24 mouse cellular contexts compared by ENCODE assay signal in the genomic region with DNA sequence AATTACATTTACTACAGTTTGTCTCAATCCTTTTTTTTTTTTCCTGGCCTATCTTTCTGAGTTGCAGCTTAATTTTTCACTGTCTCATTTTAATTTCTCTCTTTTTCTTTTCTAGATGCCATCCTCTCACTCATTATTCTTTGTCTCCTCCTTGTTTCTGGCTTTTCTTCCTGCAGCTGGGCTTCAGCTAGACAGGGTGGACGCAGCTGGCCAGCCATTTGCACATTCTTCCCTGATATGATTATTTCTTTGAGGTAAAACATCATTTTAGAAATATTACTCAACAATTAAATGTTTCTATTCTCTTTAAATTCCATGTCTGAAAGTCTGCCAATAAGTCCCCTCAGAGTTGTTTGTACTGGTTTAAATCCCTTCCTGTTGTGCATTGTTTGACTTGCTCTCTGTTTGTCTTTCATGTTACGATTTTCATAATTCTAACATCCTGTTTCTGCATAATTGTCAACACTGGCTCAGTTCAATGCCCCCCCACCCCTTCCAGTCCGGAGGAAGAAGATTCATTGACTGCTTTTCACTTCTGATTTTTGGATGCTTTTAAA.
DNase-seq lines count a peak whose midpoint lies in the region; ATAC-seq and TF ChIP-seq lines count a peak whose summit lies in the region.
"Had no signal": no experiment of that assay in that cellular context is flagged by ENCODE, and none has a peak within 500 bp of the region (broad histone marks: within the 10 kb centered on the region; RNA-seq: fewer than 3 reads in every experiment).

No protein-coding gene starts in this region.

- TF ChIP-seq CTCF in kidney, postnatal 0 days (IDR thresholded peaks at IDR 0.05; ENCODE audit: low read depth), result no peak

- H3K36me3 ChIP-seq in embryonic facial prominence, embryonic 14.5 days (ENCODE audit: control insufficient read depth, insufficient read depth, low read length), result no peaks in the 10 kb centered on the region
- no peaks in the 10 kb centered on the region for H3K36me3 ChIP-seq in embryonic facial prominence, embryonic 10.5 days (replicated peaks)
- H3K36me3 ChIP-seq in kidney, postnatal 0 days (ENCODE audit: insufficient read depth, low read length), result no peaks in the 10 kb centered on the region
- H3K36me3 ChIP-seq in lung, embryonic 15.5 days, result no peaks in the 10 kb centered on the region
- H3K36me3 ChIP-seq: embryonic facial prominence, embryonic 12.5 days; G1E; heart, embryonic 12.5 days; hindbrain, embryonic 12.5 days had no signal

- H3K4me2 ChIP-seq in embryonic facial prominence, embryonic 14.5 days (ENCODE audit: low read depth, low read length), result no peak overlapping the region
- no peak overlapping the region for H3K4me2 ChIP-seq in kidney, postnatal 0 days (ENCODE audit: low read length)
- no peak overlapping the region for H3K4me2 ChIP-seq in lung, embryonic 15.5 days
- H3K4me2 ChIP-seq: embryonic facial prominence, embryonic 12.5 days; heart, embryonic 12.5 days; hindbrain, embryonic 12.5 days had no signal

- no peak for ATAC-seq in embryonic facial prominence, embryonic 14.5 days (ENCODE audit: low read depth)
- ATAC-seq in kidney, postnatal 0 days (replicated peaks; ENCODE audit: low FRiP score, low read depth), result no peak
- ATAC-seq in lung, embryonic 15.5 days (ENCODE audit: borderline replicate concordance, extremely low read depth, low FRiP score, low TSS enrichment), result peak; percentile 39; the same call in 1 of the 2 replicates
- ATAC-seq: CD4-positive, CD25-positive, alpha-beta regulatory T cell, adult 4 months; forebrain, embryonic 16.5 days; hindbrain, embryonic 16.5 days had no signal

- no peaks in the 10 kb centered on the region for H3K4me1 ChIP-seq in embryonic facial prominence, embryonic 14.5 days (ENCODE audit: control insufficient read depth, insufficient read depth, low read length)
- no peaks in the 10 kb centered on the region for H3K4me1 ChIP-seq in embryonic facial prominence, embryonic 10.5 days
- no peaks in the 10 kb centered on the region for H3K4me1 ChIP-seq in kidney, postnatal 0 days (replicated peaks; ENCODE audit: insufficient read depth, low read length)
- H3K4me1 ChIP-seq in lung, embryonic 15.5 days, result no peaks in the 10 kb centered on the region
- H3K4me1 ChIP-seq: embryonic facial prominence, embryonic 12.5 days; heart, embryonic 12.5 days; hindbrain, embryonic 12.5 days had no signal

- no peaks in the 10 kb centered on the region for H3K9me3 ChIP-seq in embryonic facial prominence, embryonic 14.5 days (ENCODE audit: control insufficient read depth, low read length)
- no peaks in the 10 kb centered on the region for H3K9me3 ChIP-seq in embryonic facial prominence, embryonic 10.5 days
- no peaks in the 10 kb centered on the region for H3K9me3 ChIP-seq in kidney, postnatal 0 days (replicated peaks; ENCODE audit: low read length)
- H3K9me3 ChIP-seq in lung, embryonic 15.5 days, result no peaks in the 10 kb centered on the region
- H3K9me3 ChIP-seq: embryonic facial prominence, embryonic 12.5 days; G1E; heart, embryonic 12.5 days; hindbrain, embryonic 12.5 days had no signal

- H3K4me3 ChIP-seq in embryonic facial prominence, embryonic 14.5 days (ENCODE audit: low read depth, low read length), result no peak overlapping the region
- H3K4me3 ChIP-seq in embryonic facial prominence, embryonic 10.5 days, result no peak overlapping the region
- no peak overlapping the region for H3K4me3 ChIP-seq in kidney, postnatal 0 days (replicated peaks; ENCODE audit: low read depth, low read length)
- no peak overlapping the region for H3K4me3 ChIP-seq in lung, embryonic 15.5 days
- H3K4me3 ChIP-seq: embryonic facial prominence, embryonic 12.5 days; heart, adult 2 months; heart, embryonic 12.5 days; hindbrain, embryonic 12.5 days had no signal

- H3K27ac ChIP-seq in embryonic facial prominence, embryonic 14.5 days (replicated peaks; ENCODE audit: low read depth, low read length), result no peak overlapping the region
- H3K27ac ChIP-seq in embryonic facial prominence, embryonic 10.5 days (replicated peaks), result no peak overlapping the region
- no peak overlapping the region for H3K27ac ChIP-seq in kidney, postnatal 0 days
- no peak overlapping the region for H3K27ac ChIP-seq in lung, embryonic 15.5 days
- H3K27ac ChIP-seq: embryonic facial prominence, embryonic 12.5 days; heart, adult 2 months; hindbrain, embryonic 12.5 days had no signal

- peak; percentile 3 for DNase-seq in embryonic facial prominence, embryonic 14.5 days (ENCODE audit: low spot score)
- DNase-seq in embryonic facial prominence, embryonic 10.5 days (ENCODE audit: low spot score), result no peak
- DNase-seq in kidney, postnatal 0 days (ENCODE audit: low spot score), result peak; percentile 56
- no peak for DNase-seq in kidney, adult 9 months
- DNase-seq in lung, postnatal 14 days, result no peak
- peak; percentile 46 for DNase-seq in Muller cell, postnatal 12 days (ENCODE audit: inconsistent ontology term)
- DNase-seq in left cerebral cortex, adult 8-10 months (ENCODE audit: low spot score in 2 of 2), result no peak
- DNase-seq: adrenal gland, postnatal 10 days; B cell, adult 2 months; cerebellum, adult 11 months; cerebellum, adult 8-10 months; cerebellum, postnatal 14 days; embryo, embryonic 11 days; gastrocnemius, postnatal 10 days; heart, adult 2 months; heart, postnatal 4 days had no signal

- H3K27me3 ChIP-seq in embryonic facial prominence, embryonic 14.5 days (replicated peaks; ENCODE audit: control insufficient read depth, insufficient read depth, low read length), result no peaks in the 10 kb centered on the region
- H3K27me3 ChIP-seq in embryonic facial prominence, embryonic 10.5 days (replicated peaks; ENCODE audit: low read depth, poor library complexity, severe bottlenecking), result no peaks in the 10 kb centered on the region
- H3K27me3 ChIP-seq in kidney, postnatal 0 days (ENCODE audit: insufficient read depth, low read length), result no peaks in the 10 kb centered on the region
- H3K27me3 ChIP-seq in lung, embryonic 15.5 days, result no peaks in the 10 kb centered on the region
- H3K27me3 ChIP-seq: embryonic facial prominence, embryonic 12.5 days; heart, embryonic 12.5 days; hindbrain, embryonic 12.5 days had no signal

- H3K9ac ChIP-seq in embryonic facial prominence, embryonic 14.5 days (ENCODE audit: low read depth, low read length), result no peak overlapping the region
- H3K9ac ChIP-seq in kidney, postnatal 0 days (ENCODE audit: low read depth, low read length), result no peak overlapping the region
- H3K9ac ChIP-seq in lung, embryonic 15.5 days, result no peak overlapping the region
- H3K9ac ChIP-seq: embryonic facial prominence, embryonic 12.5 days; heart, embryonic 12.5 days; hindbrain, embryonic 12.5 days had no signal

- WGBS in embryonic facial prominence, embryonic 14.5 days, result 57% methylated on average over 3 of the region's 3 CpGs
- WGBS in embryonic facial prominence, embryonic 10.5 days, result 85% methylated on average over 3 of the region's 3 CpGs
- 63% methylated on average over 3 of the region's 3 CpGs for WGBS in kidney, postnatal 0 days
- 23% methylated on average over 3 of the region's 3 CpGs for WGBS in lung, embryonic 15.5 days

Comparison
In these comparisons a context has a peak if more than half of its experiments do, and no peak if none do; other contexts are left out.
1. DNase-seq: peak in embryonic facial prominence, embryonic 14.5 days (single experiment), kidney, postnatal 0 days (single experiment) and Muller cell, postnatal 12 days (single experiment); none in embryonic facial prominence, embryonic 10.5 days (single experiment), kidney, adult 9 months (single experiment), lung, postnatal 14 days (single experiment) and left cerebral cortex, adult 8-10 months (0 of 2).